Mouse (Mus musculus): ENCODE data around the gene Kyat1. TPM values are rescaled to one million over a fixed set of nuclear protein-coding genes. Genes with fewer than 3 reads are reported as not detected.
A peak's percentile ranks its signal among the peaks of the same experiment; 100 is the strongest.
"Not testable (repeated sequence)": the region's sequence is repeated elsewhere in the genome, so short reads cannot be mapped to it uniquely, and the experiment has no call there.

Gene Kyat1
- total RNA-seq, 1 experiment from 2014 or later: 29.1 TPM

DNA sequence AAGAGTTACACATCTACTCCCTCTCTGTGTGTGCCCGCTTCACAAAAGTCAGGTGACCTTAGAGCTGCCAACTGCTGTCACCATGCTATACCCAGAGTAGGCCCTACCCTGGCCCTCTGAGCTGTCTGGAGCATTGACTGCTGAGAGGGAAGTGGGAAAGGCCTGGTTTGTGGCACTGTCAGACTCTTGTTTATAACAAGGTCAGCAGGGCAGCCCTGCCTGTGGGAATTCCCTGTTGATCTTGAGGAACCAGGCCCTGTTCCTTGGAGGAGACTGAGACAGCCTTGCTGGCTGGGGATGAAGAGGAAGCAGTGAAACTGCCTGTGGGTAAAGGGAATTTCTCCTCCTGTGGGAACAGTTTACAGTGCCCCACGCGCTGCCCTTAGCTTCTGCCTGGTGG, 9.1 kb upstream of the Kyat1 start:
- DNase-seq: peak; percentile 36

DNA sequence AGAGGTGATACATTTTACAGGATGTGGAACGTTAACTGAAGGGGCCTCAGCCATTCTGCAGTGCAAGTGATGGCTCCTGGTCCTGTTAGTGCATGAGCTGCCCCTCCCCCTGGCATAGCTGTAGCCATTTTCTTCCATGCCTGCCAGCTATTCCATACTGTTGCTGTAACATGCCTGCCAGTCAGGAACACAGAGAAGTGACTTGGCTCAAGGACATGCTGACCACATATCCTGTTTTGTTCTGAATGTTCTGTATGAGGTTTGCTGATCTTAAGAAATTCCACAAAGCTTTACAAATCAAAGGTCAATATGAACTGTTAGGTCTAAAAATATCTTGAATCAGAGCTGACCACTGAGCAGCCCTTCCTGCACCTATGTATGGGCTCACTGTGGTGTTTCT, 7.3 kb upstream of the Kyat1 start:
- DNase-seq: peak; percentile 45

DNA sequence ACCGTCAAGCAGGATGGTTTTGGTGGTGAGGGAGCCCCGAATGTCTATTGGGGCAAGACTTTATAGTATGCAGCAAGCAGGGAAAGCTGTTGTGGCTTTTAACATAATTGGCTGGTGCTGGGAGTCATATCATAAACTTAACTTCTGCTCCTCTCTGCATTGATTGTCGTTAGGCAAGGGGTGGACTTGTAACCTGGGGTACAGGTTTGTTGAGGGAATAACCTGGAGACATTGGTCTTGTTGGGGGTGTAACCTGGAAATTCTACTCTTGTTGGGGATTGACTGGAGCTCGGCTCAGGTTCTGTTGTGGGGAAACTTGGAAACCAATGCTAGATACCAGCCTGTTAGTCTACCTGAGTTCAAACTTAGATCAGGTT, 6.5 kb upstream of the Kyat1 start:
- DNase-seq: no peak

DNA sequence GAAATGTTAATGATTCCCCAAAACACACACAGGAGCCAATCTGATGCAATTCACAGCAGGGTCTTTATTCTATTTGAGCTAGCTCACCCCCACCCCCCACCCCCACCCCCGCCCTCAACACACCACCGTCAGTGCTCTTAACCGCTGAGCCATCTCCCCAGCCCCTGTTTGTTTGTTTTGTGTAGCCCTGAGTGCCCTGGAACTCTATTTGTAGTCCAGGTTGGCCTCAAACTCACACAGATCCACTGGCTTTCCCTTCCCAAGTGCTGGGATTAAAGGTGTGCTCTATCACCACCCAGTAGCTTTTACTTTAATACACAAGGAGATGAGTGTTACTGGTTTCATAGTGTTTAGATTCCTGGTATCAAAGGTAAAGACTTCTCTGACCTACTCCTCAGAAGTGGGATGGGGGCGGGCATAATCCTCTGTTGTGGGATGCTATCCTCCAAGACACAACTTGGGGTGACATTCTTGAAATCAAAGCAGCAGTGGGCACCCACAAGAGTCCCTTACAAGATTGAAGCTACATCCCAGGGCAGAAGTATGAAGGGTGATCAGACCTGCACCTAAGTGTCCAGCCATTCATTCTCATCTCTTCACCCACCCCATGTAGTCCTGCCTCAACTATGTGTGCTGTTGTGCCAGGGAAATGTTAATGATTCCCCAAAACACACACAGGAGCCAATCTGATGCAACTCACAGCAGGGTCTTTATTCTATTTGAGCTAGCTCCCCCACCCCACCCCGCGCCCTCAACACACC, 5.9 kb upstream of the Kyat1 start:
- no peak for DNase-seq

DNA sequence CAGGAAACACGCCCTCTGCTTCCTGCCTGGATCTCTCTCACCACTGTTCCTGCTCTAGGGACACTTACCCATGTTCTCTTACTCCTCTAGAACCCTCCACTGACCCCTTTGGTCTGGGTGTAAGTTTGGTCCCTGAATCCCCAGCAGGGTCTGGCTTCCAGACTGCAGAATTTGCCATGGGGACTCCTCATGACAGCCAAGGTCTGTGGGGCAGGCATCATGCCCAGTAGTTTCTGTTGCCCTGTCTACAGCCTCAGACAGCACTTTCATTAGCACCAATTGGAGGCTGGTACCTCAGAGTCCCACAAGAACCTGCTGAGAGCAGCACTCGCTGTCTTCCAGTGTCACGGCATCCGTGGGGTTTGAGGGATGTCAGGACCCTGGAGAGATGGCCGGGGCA, 2.2 kb upstream of the Kyat1 start:
- no peak for DNase-seq

DNA sequence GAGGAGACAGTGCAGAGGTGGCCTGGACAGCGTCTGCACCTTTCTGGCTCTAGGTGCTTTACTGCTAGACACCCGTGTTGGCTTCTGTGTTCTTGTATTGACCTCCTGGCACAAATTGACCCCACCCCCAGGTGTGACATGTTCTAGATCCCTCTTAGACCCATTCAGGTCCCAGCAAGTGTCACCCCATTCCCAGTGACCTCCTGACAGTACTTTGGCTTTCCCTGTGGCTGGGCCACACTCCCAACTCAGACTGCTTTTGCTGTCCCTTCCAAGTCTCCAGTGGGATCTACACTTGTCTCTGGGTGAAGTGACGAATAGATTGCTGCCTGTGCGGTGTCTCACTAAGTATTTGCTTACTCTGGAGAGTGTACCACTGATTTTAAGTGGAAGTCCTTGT, 1.8 kb upstream of the Kyat1 start:
- DNase-seq: no peak

DNA sequence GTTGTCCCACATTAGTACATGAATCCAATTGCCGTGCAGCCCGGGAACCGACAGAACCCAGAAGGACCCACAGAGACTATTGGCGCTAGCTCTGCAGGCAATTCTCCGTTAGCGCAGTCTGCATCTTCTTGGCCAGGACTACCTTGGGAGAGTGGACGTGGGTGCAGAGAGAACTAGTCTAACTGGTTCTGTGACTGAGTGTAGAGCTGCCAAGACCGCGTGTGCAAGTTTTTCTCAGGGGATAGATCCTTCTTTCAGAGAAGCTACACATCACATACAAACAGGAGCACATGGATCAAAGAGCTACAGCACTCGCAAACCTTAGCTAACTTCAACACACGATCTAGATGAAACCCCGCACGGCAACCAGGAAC, 405 bp downstream of the Kyat1 start:
- peak; percentile 38 for DNase-seq

DNA sequence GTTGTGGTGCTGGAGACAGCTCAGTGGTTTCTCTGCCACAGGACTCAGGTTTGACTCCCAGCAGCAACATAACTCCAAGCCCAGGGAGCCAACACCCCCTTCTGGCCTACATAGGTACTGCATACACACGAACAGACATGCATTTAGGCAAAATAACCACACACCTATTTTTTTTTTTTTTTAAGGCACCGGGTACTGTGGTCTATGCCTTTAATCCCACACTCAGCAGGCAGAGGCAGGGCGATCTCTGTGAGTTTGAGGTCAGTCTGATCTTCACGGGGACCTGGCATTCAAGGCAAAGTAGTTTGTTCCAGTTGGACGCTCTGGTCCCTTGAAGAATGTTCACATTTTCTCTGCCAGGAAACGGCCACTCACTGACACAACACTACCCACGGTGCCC, 2.2 kb downstream of the Kyat1 start:
- DNase-seq: peak; percentile 55

DNA sequence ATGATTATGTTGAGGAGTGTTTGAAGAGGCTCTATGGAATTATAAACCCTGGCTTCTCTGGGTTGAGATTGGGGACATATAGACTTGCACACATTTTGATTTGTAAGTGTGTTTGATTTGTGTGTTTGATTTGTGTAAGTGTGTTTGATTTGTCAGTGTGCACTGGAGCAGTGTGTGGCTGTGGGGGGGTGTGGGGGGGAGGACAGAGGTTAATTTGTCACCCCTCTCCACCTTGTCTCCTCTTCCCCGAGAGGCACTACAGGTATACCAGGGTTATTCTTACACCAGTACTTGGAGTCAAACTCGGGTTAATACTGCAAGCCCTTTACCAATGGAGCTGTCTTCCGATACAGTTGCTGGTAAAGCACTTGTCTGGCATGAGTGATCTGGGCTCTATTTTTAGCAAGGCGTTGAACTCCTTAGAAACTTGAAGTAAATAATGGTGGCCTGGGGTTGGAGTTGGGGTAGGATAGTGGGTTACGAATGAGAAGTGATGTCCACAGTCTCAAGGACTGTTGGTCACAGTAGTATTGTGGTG, 5.2 kb downstream of the Kyat1 start:
- DNase-seq: no peak

DNA sequence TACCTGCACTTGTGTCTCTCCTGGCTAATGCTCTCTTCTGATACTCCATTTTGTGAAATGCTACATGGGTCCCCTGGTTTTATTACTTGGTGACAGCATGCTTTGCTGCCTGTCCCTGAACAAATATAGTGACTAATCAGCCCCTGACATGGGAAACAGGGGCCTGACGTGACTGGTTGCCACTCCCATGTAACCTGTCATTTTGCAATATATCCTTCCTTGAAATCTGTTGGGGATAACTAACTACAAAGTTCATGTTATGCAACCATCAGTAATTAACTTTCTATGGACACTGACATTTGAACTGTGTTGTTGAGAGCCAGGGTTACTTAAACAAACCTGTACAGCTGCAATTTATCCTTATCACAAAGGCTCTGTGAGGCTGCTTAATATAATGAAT, 5.7 kb downstream of the Kyat1 start:
- DNase-seq: peak; percentile 33

DNA sequence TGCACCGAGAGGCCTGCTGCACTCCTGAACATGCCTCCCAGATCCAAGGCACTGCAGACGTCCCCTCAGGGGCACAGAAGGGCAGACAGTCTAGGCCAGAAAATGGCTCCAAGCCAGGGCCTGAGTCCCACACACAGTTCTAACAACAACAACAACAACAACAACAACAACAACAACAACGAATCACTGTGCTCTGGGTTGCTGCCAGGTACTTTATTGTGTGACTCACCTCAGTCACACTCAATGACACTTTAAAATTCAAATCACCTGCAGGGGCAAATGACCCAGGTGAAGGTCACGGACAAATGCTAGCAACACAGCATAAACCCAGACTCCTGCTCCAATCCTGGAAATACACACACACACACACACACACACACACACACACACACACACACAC, 7.6 kb downstream of the Kyat1 start:
- no peak for DNase-seq

DNA sequence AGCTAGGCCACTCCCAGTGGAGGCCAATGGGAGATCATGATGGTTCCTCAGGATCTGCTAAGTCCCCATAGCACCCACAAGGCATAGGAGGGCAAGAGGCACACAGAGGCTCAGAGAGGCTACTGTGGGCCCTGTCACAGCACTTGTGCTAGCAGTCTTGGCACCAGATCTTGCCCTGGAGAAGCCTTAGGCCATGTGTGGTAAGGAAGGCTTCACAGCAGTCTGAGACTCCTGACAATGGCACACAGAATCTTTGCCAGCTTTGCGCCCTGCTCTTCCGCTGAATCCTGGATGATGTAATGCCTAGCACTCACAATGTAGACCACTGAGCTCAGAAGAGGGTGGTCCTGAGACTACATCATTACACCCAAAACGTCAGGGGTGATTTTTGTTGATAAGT, 11.0 kb downstream of the Kyat1 start:
- no peak for DNase-seq

DNA sequence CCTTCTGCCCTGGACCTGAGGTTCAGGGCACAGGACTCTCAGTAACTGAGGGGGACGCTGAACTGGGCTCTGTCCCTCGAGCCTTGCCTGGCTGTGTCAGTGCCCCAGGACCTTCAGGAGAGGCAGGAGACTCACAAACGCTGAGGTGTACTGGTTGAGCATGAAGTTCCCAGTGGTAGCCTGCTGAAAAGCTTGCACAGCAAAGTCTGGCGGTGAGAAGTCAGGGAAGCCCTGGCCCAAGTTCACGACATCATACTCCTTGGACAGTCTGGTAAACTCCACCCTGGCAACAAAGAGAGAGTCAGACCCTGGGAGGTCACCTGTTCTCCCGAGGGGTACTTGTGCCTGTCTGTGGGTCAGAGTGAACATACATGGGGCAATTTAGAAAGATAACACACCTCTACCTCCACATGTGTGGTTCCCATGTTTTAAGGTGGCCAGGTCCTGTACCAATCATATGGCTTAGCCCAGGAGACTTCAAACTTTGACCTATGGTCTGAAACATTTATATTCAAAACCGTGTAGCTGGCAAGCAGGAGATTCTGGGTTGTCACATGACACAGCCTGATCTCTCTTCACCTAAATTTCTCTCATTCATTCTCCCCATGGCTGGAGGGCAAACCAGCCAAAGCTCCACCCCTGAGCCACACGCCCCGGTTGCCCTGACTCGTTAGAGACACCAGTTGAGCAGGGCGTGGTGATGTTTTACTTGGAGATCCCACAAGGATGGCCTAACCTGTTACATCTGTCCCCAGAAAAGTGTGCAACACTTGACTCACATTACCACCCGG, 13.7 kb downstream of the Kyat1 start:
- no peak for DNase-seq

DNA sequence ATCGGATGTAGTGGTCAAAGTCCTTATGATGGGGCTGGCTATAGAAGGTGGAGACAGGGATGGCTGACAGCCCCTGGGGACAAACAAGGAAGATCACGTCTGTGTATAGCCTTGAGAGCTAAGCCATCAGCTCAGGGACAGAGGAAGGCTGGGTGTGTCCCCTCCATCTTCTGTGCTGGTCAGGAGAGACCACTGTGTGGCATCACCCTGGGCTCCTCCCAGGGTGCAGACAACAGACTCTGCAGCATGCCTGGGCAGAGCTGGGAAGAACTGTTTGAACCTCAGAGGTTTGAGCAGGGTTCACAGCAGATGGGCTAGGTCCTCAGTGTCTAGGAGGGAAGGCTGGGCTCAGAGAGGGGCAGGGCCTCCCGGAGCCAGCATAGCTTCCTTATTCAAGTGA, 20.0 kb downstream of the Kyat1 start:
- no peak for DNase-seq

DNA sequence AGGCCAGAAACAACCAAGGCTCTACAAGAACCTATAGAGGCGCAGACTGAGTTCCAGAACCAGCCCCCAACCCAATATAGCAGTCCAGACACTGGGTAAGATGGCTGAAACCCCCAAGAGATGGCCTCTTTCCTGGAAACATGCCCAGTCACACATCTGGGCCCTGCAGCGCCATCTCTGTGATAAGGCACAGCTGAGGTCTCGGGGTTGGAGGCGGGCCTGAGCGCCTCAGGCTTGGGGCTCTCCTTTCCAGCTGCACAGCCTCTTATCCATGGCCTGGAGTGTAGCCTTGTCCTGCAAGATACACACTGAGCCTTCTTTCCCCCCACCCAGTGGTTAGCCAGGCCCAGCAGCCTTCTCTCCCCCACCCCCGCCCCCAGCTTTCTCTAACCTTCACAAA, 20.4 kb downstream of the Kyat1 start:
- no peak for DNase-seq

DNA sequence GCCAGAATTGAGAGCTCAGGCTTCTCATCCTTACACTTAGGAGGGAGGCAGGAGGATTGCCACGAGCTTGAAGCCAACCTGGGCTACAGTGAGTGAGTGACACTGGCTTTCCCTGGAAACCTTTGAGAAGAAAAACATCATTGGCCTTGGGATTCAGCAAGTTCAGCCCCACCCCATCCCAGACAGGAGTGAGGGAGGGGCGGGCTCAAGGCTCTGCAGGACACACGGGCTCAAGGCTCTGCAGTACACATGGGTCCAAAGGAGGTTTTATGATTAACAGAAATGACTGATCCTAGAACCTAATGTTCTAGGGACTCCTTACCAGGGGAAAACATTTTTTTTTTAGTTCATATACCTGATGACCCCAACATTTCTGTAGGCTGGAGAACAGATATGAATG, 21.9 kb downstream of the Kyat1 start:
- DNase-seq: no peak

DNA sequence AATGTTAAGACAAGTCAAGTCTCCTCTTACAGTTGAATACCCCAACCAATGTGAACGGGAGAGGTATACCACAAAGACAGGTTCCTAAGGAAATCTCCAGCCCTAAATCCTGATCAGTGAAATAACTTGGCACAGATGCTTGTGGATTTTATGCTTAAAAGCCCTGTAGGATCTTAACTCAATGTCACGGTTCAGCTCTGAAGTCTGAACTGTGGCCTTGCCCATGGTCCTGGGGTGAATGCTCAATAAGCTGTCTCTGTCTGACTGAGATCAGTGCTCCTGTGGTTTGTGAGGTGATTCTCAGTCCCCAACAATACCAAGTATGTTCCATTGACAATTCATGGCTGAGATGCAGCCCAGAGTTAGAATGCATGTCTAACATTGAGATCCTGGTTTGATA, 23.2 kb downstream of the Kyat1 start:
- DNase-seq: no peak

DNA sequence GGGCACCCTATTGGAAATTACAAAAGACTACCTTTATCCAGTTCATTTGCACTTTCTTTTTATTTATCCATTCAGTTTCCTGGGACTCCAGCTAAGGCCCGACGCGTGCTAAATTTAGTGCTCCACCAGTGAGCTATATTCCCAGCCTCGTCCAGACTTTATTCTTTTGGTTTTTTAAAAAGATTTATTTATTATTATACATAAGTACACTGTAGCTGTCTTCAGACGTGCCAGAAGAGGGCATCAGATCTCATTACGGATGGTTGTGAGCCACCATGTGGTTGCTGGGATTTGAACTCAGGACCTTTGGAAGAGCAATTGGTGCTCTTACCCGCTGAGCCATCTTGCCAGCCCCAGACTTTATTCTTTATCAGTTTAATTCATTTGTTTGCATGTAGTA, 26.9 kb downstream of the Kyat1 start:
- not testable (repeated sequence) for DNase-seq

DNA sequence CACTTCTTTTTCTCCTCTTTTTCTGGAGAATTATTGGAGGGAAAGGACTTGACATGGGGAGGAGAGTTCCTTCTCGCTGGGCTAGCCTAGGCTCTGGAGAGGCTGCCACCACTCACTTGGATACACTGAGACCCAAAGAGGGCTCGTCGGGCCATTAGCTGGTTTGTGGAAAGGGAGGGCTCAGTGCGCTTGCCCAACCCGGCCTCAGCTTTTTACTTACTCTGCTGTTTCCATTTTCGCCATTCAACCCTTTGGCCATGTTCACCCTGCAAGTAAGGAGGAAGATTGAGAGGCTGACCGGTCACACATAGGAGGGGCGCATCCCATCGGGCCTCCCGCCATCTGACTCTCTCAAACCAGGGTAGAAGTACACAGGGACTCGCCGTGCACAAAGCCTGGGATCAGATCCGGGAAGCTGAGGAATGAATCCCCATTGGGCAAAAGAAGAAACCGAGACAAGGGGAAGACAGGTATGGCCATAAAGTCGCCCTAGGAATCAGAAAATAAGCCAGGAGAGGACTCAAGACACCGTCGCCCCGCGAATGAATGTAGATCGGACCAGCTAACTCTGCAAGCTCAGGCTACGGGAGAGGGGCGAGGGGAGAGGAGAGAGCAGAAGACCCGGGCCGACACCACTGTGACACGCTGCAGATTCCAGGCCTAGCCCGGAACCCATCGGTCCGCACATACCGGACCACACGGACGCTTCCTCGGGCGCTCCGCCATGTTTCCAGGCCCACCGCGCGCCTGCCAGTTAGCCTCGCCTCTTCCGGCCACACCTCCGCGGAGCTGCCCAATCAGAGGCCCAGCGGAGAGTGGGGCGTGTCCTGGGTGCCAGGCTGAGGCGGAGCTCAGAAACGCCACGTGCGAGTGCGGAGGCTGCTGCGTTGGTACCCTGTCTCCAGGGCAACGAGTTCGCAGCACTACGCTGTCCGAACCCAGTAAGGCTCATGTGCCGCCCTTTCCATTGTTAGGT, 27.7 kb downstream of the Kyat1 start, which contains the start of gene Spout1:
Gene Spout1 (minus strand): TSS at position 760 of the 976 bp plus-strand sequence.
- DNase-seq: peak; percentile 98

DNA sequence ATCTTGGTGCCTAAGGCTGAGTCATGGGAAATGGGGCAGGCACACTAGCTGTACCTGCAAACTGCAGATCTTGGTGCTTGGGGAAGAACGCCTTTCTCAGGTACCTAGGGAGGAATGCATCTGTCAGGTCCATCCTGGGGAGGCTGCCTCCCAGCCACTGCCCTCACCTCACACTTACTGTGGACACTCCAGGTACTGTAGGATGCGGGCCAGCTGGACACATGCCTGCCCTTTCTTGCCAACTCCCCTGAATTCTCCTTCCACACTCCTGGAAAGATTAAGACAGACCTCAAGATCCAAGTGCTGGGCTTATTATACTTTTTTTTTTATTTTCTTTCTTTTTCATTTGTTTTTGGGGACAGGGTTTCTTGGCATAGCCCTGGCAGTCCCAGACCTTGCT, 29.1 kb downstream of the Kyat1 start:
- peak; percentile 6 for DNase-seq

DNA sequence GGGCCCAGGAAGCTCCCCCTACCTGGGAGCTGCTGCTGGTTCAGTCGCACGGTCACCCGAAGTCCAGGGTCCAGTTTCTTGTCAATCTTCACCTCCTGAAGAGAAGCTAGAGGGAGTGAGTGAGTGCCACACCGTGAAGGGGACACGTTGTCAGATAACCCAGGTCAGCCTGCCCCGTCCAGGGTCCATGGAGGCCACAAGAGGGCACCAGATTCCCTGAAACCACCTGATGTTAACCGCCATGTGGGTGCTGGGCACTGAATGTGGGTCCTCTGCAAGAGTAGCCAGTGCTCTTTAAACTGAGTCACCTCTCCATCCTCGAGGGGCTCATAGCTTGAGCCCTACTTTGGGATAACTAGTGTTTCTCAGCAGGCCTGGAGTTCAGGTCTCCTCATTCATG, 29.8 kb downstream of the Kyat1 start:
- peak; percentile 16 for DNase-seq

DNA sequence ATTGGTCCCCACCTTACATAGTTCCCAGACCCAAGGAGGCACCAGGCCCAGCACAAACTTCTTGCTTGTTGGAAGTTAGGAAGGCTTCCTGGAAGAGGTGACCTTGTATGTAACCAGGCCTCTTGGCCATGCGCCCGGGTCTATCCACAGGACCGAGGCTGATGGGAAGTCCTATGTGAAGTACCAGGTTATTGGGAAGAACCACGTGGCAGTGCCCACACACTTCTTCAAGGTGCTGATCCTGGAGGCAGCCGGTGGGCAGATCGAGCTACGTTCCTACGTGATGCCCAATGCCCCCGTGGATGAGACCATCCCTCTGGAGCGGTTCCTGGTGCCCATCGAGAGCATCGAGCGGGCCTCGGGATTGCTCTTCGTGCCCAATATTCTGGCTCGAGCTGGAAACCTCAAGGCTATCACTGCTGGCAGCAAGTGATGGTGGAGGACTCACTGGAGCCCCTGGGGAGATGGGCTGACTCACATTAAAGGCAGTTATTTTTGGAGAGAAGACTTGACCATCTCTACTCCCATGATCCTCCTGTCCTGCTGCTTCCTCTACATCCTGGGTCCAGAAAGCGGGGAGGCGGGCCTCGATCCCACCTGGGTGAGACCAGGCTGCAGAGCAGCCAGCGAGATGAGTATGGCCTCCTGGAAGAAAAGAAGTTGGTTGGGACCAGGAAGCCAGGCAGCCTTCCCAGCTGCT, 32.0 kb downstream of the Kyat1 start:
- DNase-seq: peak; percentile 23
